ENCODE assay signal across 24 mouse cellular contexts in genomic region chr5:89096371-89096770, GRCm38 (mm10).
DNase-seq lines count a peak whose midpoint lies in the region; ATAC-seq lines count a peak whose summit lies in the region.
"Had no signal": no experiment of that assay in that cellular context is flagged by ENCODE, and none has a peak within 500 bp of the region (broad histone marks: within the 10 kb centered on the region; RNA-seq: fewer than 3 reads in every experiment).

No protein-coding gene starts in this region.

- no peaks in the 10 kb centered on the region for H3K27me3 ChIP-seq in kidney, embryonic 14.5 days (ENCODE audit: control insufficient read depth, insufficient read depth, low read length)
- H3K27me3 ChIP-seq in midbrain, embryonic 11.5 days (ENCODE audit: control insufficient read depth, insufficient read depth, low read length), result no peaks in the 10 kb centered on the region
- no peaks in the 10 kb centered on the region for H3K27me3 ChIP-seq in midbrain, embryonic 15.5 days (replicated peaks)
- H3K27me3 ChIP-seq: CH12.LX; embryonic facial prominence, embryonic 12.5 days; forebrain, embryonic 13.5 days; forebrain, embryonic 15.5 days; Patski had no signal

- no peak for ATAC-seq in kidney, embryonic 14.5 days (ENCODE audit: low FRiP score, low TSS enrichment)
- no peak for ATAC-seq in midbrain, embryonic 11.5 days (ENCODE audit: low FRiP score)
- no peak for ATAC-seq in midbrain, embryonic 15.5 days (replicated peaks)
- ATAC-seq: activated CD4-positive, CD25-positive, alpha-beta regulatory T cell, adult 4 months; CD4-positive, CD25-positive, alpha-beta regulatory T cell, adult 4 months; forebrain, embryonic 13.5 days; forebrain, embryonic 15.5 days; Patski had no signal

- no peaks in the 10 kb centered on the region for H3K36me3 ChIP-seq in kidney, embryonic 14.5 days (ENCODE audit: control insufficient read depth, insufficient read depth, low read length)
- H3K36me3 ChIP-seq in midbrain, embryonic 11.5 days (ENCODE audit: control insufficient read depth, insufficient read depth, low read length), result no peaks in the 10 kb centered on the region
- H3K36me3 ChIP-seq in midbrain, embryonic 15.5 days (replicated peaks), result no peaks in the 10 kb centered on the region
- H3K36me3 ChIP-seq: embryonic facial prominence, embryonic 10.5 days; embryonic facial prominence, embryonic 12.5 days; forebrain, embryonic 15.5 days; G1E had no signal

- H3K4me2 ChIP-seq in kidney, embryonic 14.5 days (replicated peaks; ENCODE audit: low read depth, low read length), result no peak overlapping the region
- no peak overlapping the region for H3K4me2 ChIP-seq in midbrain, embryonic 11.5 days
- no peak overlapping the region for H3K4me2 ChIP-seq in midbrain, embryonic 15.5 days
- H3K4me2 ChIP-seq: embryonic facial prominence, embryonic 12.5 days; forebrain, embryonic 13.5 days; forebrain, embryonic 15.5 days had no signal

- H3K4me1 ChIP-seq in kidney, embryonic 14.5 days (ENCODE audit: control insufficient read depth, insufficient read depth, low read length), result no peaks in the 10 kb centered on the region
- no peaks in the 10 kb centered on the region for H3K4me1 ChIP-seq in midbrain, embryonic 11.5 days (ENCODE audit: control insufficient read depth, insufficient read depth, low read length)
- no peaks in the 10 kb centered on the region for H3K4me1 ChIP-seq in midbrain, embryonic 15.5 days
- H3K4me1 ChIP-seq: embryonic facial prominence, embryonic 10.5 days; embryonic facial prominence, embryonic 12.5 days; forebrain, embryonic 13.5 days had no signal

- no peak overlapping the region for H3K9ac ChIP-seq in kidney, embryonic 14.5 days (ENCODE audit: low read depth, low read length)
- no peak overlapping the region for H3K9ac ChIP-seq in midbrain, embryonic 11.5 days (ENCODE audit: low read length)
- no peak overlapping the region for H3K9ac ChIP-seq in midbrain, embryonic 15.5 days
- H3K9ac ChIP-seq: embryonic facial prominence, embryonic 12.5 days; forebrain, embryonic 13.5 days; forebrain, embryonic 15.5 days had no signal

- DNase-seq in heart, adult 11 months, result peak; percentile 3
- no peak for DNase-seq in heart, adult 8-10 months (ENCODE audit: low spot score)
- DNase-seq in kidney, adult 9 months, result peak; percentile 73
- DNase-seq in midbrain, embryonic 11.5 days (ENCODE audit: low spot score, missing footprints), result peak; percentile 39
- DNase-seq: adrenal gland, adult 8-10 months; adrenal gland, postnatal 14 days; adrenal gland, postnatal 36 days; B cell, adult 2 months; cerebellum, adult 11-12 months; cerebellum, adult 2 months; cerebellum, adult 9-10 months; cerebellum, postnatal 10 days; cerebellum, postnatal 25 days had no signal

- H3K27ac ChIP-seq in kidney, embryonic 14.5 days (ENCODE audit: low read depth, low read length), result no peak overlapping the region
- no peak overlapping the region for H3K27ac ChIP-seq in midbrain, embryonic 11.5 days (ENCODE audit: low read depth, low read length)
- H3K27ac ChIP-seq in midbrain, embryonic 15.5 days, result no peak overlapping the region
- H3K27ac ChIP-seq: embryonic facial prominence, embryonic 10.5 days; embryonic facial prominence, embryonic 12.5 days; forebrain, embryonic 13.5 days; forebrain, embryonic 15.5 days had no signal

- H3K4me3 ChIP-seq in kidney, embryonic 14.5 days (ENCODE audit: low read length), result no peak overlapping the region
- no peak overlapping the region for H3K4me3 ChIP-seq in midbrain, embryonic 11.5 days (ENCODE audit: low read depth, low read length)
- no peak overlapping the region for H3K4me3 ChIP-seq in midbrain, embryonic 15.5 days
- H3K4me3 ChIP-seq: embryonic facial prominence, embryonic 10.5 days; embryonic facial prominence, embryonic 12.5 days; forebrain, embryonic 13.5 days; forebrain, embryonic 15.5 days had no signal

- no peaks in the 10 kb centered on the region for H3K9me3 ChIP-seq in kidney, embryonic 14.5 days (ENCODE audit: control insufficient read depth, low read length)
- H3K9me3 ChIP-seq in midbrain, embryonic 11.5 days (ENCODE audit: control insufficient read depth, low read length), result no peaks in the 10 kb centered on the region
- no peaks in the 10 kb centered on the region for H3K9me3 ChIP-seq in midbrain, embryonic 15.5 days
- H3K9me3 ChIP-seq: embryonic facial prominence, embryonic 10.5 days; embryonic facial prominence, embryonic 12.5 days; forebrain, embryonic 13.5 days; forebrain, embryonic 15.5 days had no signal
